Mouse (Mus musculus): ENCODE data around the gene Ets2. TPM values are rescaled to one million over a fixed set of nuclear protein-coding genes. Genes with fewer than 3 reads are reported as not detected.
"Not testable (repeated sequence)": the region's sequence is repeated elsewhere in the genome, so short reads cannot be mapped to it uniquely, and the experiment has no call there.

The Ets2 gene
- total RNA-seq, 2 experiments from 2014 or later = 7.8 to 9.0 TPM

- ATAC-seq (replicated peaks; ENCODE audit: low FRiP score, low TSS enrichment, poor library complexity, severe bottlenecking) = no peak
Measured at GRCm38 (mm10) chr16:95759151-95759987, 57.5 kb downstream of the Ets2 start.

GRCm38 (mm10) chr16:95759988-95760391 is 58.1 kb downstream of the Ets2 start:
- no peak for ATAC-seq (replicated peaks; ENCODE audit: low FRiP score, low TSS enrichment, poor library complexity, severe bottlenecking)

GRCm38 (mm10) chr16:95761742-95762141 is 59.9 kb downstream of the Ets2 start:
- no peak for ATAC-seq (replicated peaks; ENCODE audit: low FRiP score, low TSS enrichment, poor library complexity, severe bottlenecking)

GRCm38 (mm10) chr16:95763201-95763600 is 61.3 kb downstream of the Ets2 start:
- ATAC-seq (replicated peaks; ENCODE audit: low FRiP score, low TSS enrichment, poor library complexity, severe bottlenecking) = no peak

- ATAC-seq (replicated peaks; ENCODE audit: low FRiP score, low TSS enrichment, poor library complexity, severe bottlenecking) = not testable (repeated sequence)
Measured at GRCm38 (mm10) chr16:95764041-95764440, 62.2 kb downstream of the Ets2 start.

- ATAC-seq (replicated peaks; ENCODE audit: low FRiP score, low TSS enrichment, poor library complexity, severe bottlenecking) = no peak
Measured at GRCm38 (mm10) chr16:95766181-95766580, 64.3 kb downstream of the Ets2 start.

GRCm38 (mm10) chr16:95767246-95767645 is 65.4 kb downstream of the Ets2 start:
- no peak for ATAC-seq (replicated peaks; ENCODE audit: low FRiP score, low TSS enrichment, poor library complexity, severe bottlenecking)

GRCm38 (mm10) chr16:95769066-95769995 is 67.5 kb downstream of the Ets2 start:
- no peak for ATAC-seq (replicated peaks; ENCODE audit: low FRiP score, low TSS enrichment, poor library complexity, severe bottlenecking)

GRCm38 (mm10) chr16:95769996-95770334 is 68.1 kb downstream of the Ets2 start:
- ATAC-seq (replicated peaks; ENCODE audit: low FRiP score, low TSS enrichment, poor library complexity, severe bottlenecking) = no peak

- ATAC-seq (replicated peaks; ENCODE audit: low FRiP score, low TSS enrichment, poor library complexity, severe bottlenecking) = no peak
Measured at GRCm38 (mm10) chr16:95770402-95770801, 68.5 kb downstream of the Ets2 start.

Other genes starting within 250 kb of the Ets2 start
- gene Erg, start 115.5 kb upstream of the Ets2 start, total RNA-seq (2014; fragmentation: Nextera tagmentation) = 6.8 and 13.7 TPM in 2 replicates
- gene Erg, start 115.5 kb upstream of the Ets2 start, total RNA-seq (2017) = 10.9 and 35.8 TPM in 2 replicates

Data from megakaryocyte-erythroid progenitor cell, adult 5-6 weeks (primary cell).